ENCODE assay signal across 11 mouse cellular contexts in the genomic region with DNA sequence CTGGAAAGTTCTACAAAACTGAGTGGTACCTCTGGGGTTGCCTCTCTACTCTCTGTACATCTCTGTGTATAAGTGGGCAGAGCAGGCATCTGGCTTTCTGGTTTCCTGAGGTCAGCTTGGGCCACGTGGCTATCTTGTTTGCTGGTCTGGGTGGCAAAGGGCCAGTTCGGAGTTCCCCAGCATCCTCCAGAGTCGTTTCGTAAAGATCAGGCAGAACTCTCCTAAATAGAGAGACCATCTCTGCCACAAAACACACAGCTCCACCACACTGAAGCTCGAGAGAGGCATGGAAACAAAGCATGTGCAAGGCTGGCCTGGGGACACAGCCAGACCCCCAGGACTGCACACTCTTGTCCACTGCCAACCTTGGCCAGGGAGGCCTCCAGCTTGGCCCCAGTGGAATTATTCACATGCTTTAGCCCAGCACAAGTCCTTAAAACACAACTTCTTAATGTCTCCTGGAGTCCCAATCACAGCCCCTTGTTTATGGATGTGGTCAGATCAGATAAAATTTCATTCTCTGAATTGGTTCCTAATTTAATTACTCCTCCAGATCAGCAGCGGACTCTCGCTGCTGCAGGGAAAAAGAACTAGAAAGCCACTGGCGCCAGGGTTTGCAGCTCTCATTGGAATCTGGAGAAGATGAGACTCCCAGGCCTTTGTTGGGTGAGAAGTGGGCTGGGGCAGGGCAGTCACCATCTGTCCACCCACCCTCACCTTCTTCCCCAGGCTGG. TPM values are rescaled to one million over a fixed set of nuclear protein-coding genes. Genes with fewer than 3 reads are reported as not detected.
DNase-seq lines count a peak whose midpoint lies in the region; ATAC-seq lines count a peak whose summit lies in the region.
"Had no signal": no experiment of that assay in that cellular context is flagged by ENCODE, and none has a peak within 500 bp of the region (broad histone marks: within the 10 kb centered on the region; RNA-seq: fewer than 3 reads in every experiment).

No protein-coding gene starts in this region.

- H3K36me3 ChIP-seq in kidney, embryonic 15.5 days: no peaks in the 10 kb centered on the region
- no peaks in the 10 kb centered on the region for H3K36me3 ChIP-seq in embryonic facial prominence, embryonic 10.5 days (replicated peaks)
- H3K36me3 ChIP-seq: limb, embryonic 15.5 days had no signal

- H3K4me1 ChIP-seq in kidney, embryonic 15.5 days: peaks cover 69% of the 10 kb centered on the region
- peaks cover 34% of the 10 kb centered on the region for H3K4me1 ChIP-seq in embryonic facial prominence, embryonic 10.5 days

- no peak overlapping the region for H3K4me3 ChIP-seq in kidney, embryonic 15.5 days (replicated peaks)
- no peak overlapping the region for H3K4me3 ChIP-seq in embryonic facial prominence, embryonic 10.5 days
- H3K4me3 ChIP-seq: limb, embryonic 15.5 days had no signal

- no peak overlapping the region for H3K4me2 ChIP-seq in kidney, embryonic 15.5 days
- H3K4me2 ChIP-seq: limb, embryonic 15.5 days had no signal

- WGBS in kidney, embryonic 15.5 days: 59% methylated on average over 8 of the region's 8 CpGs
- 73% methylated on average over 8 of the region's 8 CpGs for WGBS in embryonic facial prominence, embryonic 10.5 days

- H3K9me3 ChIP-seq in kidney, embryonic 15.5 days (replicated peaks): no peaks in the 10 kb centered on the region
- no peaks in the 10 kb centered on the region for H3K9me3 ChIP-seq in embryonic facial prominence, embryonic 10.5 days
- H3K9me3 ChIP-seq: limb, embryonic 15.5 days had no signal

- H3K27me3 ChIP-seq in kidney, embryonic 15.5 days: no peaks in the 10 kb centered on the region
- H3K27me3 ChIP-seq in embryonic facial prominence, embryonic 10.5 days (replicated peaks; ENCODE audit: low read depth, poor library complexity, severe bottlenecking): 0 out of 2 replicates have a peak, but pooled peaks cover 4% of the 10 kb centered on the region
- H3K27me3 ChIP-seq: limb, embryonic 15.5 days had no signal

- no peak overlapping the region for H3K9ac ChIP-seq in kidney, embryonic 15.5 days
- H3K9ac ChIP-seq: limb, embryonic 15.5 days had no signal

- H3K27ac ChIP-seq in kidney, embryonic 15.5 days: peak overlapping the region; percentile 4; the same call in 1 of the 2 replicates
- H3K27ac ChIP-seq in embryonic facial prominence, embryonic 10.5 days (replicated peaks): peak overlapping the region; percentile 59
- H3K27ac ChIP-seq: limb, embryonic 15.5 days had no signal

- DNase-seq in kidney, adult 18-20 months: no peak
- DNase-seq in adrenal gland, postnatal 14 days: peak; percentile 62
- DNase-seq in embryonic facial prominence, embryonic 10.5 days (ENCODE audit: low spot score): no peak
- DNase-seq in kidney, postnatal 14 days: peak; percentile 51
- no peak for DNase-seq in cerebellum, adult 9-10 months
- DNase-seq in urinary bladder, postnatal 25 days (ENCODE audit: low spot score): no peak
- DNase-seq: cerebellum, adult 9-11 months; thymus, adult 2 months had no signal

- no peak for ATAC-seq in kidney, embryonic 15.5 days (replicated peaks; ENCODE audit: low FRiP score)
- ATAC-seq: activated CD4-positive, CD25-positive, alpha-beta regulatory T cell, adult 4 months had no signal

RNA-seq across cellular contexts. Expression of gene Chst15, which starts 14.4 kb away (rescaled TPM):
- 17.8 and 19.3 TPM in 2 replicates for polyA plus RNA-seq in kidney, embryonic 15.5 days (2015; fragmentation: Nextera tagmentation; extraction: Ambion mirVana)
- 34.3 and 55.1 TPM in 2 replicates for total RNA-seq in adrenal gland, postnatal 14 days (2021)
- 11.8 and 12.7 TPM in 2 replicates for polyA plus RNA-seq in embryonic facial prominence, embryonic 10.5 days (2016; fragmentation: Nextera tagmentation; extraction: Ambion mirVana)

Comparison
In these comparisons a context has a peak if more than half of its experiments do, and no peak if none do; other contexts are left out.
1. DNase-seq: peak in adrenal gland, postnatal 14 days (single experiment) and kidney, postnatal 14 days (single experiment); none in kidney, adult 18-20 months (single experiment), embryonic facial prominence, embryonic 10.5 days (single experiment), cerebellum, adult 9-10 months (single experiment) and urinary bladder, postnatal 25 days (single experiment).